Mouse (Mus musculus) layer of hippocampus, postnatal 36 days (tissue): ENCODE measurements around the gene Mettl7b. TPM values are rescaled to one million over a fixed set of nuclear protein-coding genes. Genes with fewer than 3 reads are reported as not detected.

ENCODE experiments used
- DNase-seq, 2 experiments: peaks; one replicate each; pipeline ENCODE4 v3.0.0; 2022
- total RNA-seq, 2 experiments: library from RNA; stranded (reverse); gene quantifications; 2 replicates each; pipeline ENCODE4 v1.2.3; 2021

Mettl7b gene
- total RNA-seq, 2 experiments from 2014 or later = not detected

- DNase-seq = peak in 1 of 2 experiments; percentile 32
Measured at GRCm38 (mm10) chr10:128945675-128946074, 15.1 kb downstream of the Mettl7b start.

- DNase-seq = no peak
Measured at GRCm38 (mm10) chr10:128940475-128941061, 20.2 kb downstream of the Mettl7b start.

DNA sequence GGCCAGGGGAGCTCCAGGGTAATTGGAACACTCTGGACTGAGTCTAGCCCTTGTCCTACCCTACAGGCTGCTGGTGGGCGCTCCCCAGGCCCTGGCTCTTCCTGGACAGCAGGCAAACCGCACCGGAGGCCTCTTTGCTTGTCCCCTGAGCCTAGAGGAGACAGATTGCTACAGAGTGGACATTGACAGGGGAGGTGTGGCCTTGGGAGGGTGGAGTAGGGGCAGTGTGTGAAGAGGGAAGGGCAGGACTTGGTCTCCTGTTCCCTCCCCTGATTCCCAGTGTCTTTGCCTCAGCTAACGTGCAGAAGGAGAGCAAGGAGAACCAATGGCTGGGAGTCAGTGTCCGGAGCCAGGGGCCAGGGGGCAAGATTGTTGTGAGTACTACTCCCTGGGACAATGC is 21.8 kb downstream of the Mettl7b start:
- no peak for DNase-seq

DNA sequence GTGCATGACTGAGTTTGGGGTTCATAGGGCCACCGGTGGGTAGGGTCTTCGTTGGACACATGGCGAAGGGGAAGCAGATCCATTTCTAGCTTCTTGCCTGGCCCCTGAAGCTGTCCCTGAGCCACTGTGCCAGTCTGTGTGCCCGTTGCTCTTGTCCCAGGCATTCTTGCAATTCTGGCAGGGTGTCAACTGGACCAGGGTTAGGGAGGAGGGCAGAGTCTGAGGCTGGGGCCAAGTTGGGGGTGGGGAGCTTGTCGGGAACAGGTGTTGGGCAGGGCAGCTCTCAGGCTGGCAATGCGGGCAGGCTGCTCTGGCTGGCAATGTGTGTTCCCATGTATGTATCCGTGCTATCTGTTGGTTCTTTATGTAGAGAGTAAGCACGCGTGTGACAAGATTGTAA is 22.3 kb downstream of the Mettl7b start:
- no peak for DNase-seq

- DNase-seq = no peak
Measured at GRCm38 (mm10) chr10:128937756-128938390, 22.9 kb downstream of the Mettl7b start.

GRCm38 (mm10) chr10:128935826-128936440 is 24.9 kb downstream of the Mettl7b start:
- DNase-seq = no peak

DNA sequence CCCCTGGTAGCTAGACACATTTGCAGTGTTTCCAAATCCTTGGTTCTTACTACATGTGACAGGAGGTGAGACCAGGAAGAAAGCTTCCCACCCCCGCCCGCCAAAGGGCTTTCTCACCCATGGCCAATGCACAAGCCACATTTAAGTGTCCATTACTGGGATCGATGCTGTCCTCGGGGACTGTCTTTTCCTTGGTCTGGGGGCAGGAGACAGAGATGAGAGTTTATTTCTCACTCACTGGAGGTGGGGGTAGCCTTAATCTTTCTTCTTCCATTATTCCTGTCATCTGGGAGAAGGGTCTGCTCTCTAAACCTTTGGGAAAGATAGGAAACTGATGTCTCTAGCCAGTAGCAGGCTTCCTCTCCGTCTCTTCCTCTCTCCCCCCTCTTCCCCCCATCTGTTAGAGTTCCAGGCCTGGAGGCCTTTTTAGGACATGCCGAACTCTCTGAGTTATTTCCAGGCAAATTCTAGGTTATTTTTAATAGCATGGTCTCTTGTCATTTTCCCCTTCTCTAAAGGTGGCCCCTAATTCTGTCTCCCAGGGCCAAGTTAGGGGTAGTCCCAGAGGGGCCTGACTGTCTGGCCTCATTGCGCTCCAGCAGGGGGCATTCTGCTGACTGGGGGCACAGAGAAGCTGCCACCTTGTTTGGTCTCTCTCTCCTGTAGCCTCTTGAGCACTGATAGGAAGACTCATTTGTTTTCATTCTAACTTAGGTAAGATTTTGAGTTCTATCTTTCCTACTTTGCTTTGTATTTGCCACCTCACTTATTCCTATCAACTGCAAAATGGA is 25.6 kb downstream of the Mettl7b start:
- no peak for DNase-seq

DNA sequence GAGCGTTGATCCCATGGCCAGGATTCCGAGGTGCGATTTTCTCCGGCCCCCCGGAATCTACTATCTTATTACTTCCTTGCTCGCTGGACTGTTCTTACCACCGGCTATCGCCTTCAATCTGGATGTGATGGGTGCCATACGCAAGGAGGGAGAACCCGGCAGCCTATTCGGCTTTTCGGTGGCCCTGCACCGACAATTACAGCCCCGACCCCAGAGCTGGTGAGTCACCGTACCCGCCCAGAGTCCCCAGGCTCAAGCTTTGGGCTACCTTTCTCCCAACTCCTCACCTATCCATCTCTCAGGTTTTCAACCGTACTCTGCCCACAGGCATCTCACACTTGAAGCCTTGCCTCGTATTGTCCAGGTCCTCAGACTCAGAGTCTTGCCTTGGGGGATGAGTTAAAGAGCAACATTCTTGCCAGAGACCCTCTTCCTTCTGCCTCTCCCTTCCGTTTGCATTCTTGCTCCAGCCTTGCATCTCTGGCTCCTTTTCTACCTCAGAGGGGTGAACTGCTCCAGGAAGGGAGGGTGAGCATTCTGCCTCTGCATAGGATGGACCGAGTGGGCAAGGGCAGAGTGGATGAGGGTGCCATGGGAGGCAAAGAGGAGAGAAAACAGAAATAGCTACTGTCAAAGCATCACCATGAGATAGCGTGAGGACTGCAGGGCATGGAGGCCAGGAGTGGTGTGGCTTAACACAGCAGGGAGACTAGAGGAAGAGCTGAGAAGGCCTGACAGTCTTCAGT is 26.6 kb downstream of the Mettl7b start:
- no peak for DNase-seq

DNA sequence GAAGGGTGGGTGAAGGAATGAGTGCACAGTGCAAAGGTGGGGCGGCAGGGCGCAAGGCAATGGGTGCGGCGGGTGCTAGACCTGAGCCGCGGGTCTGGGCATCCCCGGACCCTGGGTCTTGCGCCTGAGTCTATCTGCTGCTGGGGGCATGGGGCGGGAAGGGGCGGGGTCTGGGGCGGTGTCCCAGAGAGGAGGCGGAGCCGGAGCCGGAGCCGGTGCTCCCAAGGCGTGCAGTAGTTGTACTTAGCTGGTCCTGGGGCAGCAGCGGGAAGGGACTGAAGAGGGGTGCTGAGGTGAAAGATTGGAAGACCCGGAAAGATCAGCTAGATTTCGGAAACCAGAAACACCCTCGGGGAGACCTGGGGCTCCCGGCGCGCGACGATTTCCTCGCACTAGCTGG is 27.2 kb downstream of the Mettl7b start, which contains the start of gene Itga7:
Gene Itga7, plus strand, starts transcription at position 245 of the 400 bp plus-strand sequence.
- DNase-seq = no peak

DNA sequence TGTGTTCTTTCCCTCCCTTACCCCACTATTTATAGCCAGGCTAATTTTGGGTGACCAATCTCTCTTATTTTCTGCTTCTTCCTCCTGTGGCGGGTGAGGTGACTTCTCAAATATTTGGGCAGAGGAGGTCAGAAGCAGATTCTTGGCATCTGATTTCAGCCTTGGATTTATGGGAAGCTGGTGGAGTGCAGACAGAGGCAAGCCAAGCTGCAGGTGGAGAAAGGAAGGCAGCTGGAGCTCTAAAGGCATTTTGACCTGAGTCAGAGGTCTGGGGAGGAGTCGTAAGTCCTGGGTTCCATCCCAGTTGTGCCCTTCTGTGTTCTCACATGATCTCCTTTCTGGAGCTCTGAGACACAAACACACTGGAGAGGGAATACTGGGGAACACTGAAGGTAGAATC is 29.3 kb downstream of the Mettl7b start:
- no peak for DNase-seq

- no peak for DNase-seq
Measured at GRCm38 (mm10) chr10:128929638-128930378, 31.0 kb downstream of the Mettl7b start.

DNA sequence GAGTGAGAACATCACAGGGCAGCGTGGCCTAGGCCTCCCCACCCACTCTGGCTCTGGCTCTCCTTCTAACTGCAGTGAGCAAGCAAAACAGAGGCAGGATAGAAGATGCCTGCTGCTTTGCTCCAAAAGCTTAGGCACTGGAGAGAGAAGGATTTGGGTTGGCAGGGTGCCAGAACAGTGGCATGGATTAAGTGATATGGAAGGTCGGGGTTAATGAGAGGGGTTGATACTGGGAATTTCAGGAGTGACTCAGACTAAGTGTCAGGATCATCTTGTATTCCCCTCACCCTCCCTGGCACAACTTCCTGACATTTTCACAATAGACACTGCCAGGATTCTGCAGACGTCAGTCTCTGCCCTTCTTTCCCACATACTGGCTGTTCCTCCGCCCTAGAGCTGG is 32.4 kb downstream of the Mettl7b start:
- no peak for DNase-seq

DNA sequence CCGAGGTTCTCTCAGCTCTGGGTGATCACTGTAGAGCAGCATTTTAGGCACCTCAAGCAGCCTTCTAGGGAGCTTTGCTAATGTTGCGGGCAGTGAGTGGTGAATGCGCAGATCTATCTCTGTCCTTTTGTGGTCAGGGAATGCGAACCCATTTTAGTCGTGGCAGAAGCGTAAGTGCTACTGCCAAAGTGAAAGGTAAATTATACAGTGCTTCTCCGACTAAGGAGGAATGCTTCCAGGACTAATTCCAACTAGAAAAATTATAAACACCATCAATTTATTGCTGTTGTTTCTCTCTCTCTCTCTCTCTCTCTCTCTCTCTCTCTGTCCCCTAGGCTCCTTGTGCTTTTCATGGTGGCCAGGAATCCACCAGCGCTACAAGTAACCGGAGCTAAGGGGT is 36.9 kb downstream of the Mettl7b start, which contains the start of gene Bloc1s1:
Gene Bloc1s1, minus strand, starts transcription at position 101 of the 400 bp plus-strand sequence.
- no peak for DNase-seq

GRCm38 (mm10) chr10:128923013-128923691 is 37.6 kb downstream of the Mettl7b start:
- DNase-seq = peak; percentile 94 to 96

DNA sequence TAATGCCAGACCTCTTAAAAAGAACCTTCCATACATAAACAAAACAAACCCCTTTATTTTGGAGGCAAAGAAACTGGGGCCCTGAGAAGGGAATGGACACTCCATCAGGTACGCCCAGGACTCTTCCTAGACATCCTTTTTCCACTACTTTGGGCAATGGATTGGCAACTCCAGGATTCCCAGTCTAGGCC is 38.1 kb downstream of the Mettl7b start, which contains the start of gene Rdh5:
Gene Rdh5, minus strand, starts transcription at position 67 of the 191 bp plus-strand sequence.
- DNase-seq = no peak

- no peak for DNase-seq
Measured at GRCm38 (mm10) chr10:128921883-128922821, 38.6 kb downstream of the Mettl7b start.

DNA sequence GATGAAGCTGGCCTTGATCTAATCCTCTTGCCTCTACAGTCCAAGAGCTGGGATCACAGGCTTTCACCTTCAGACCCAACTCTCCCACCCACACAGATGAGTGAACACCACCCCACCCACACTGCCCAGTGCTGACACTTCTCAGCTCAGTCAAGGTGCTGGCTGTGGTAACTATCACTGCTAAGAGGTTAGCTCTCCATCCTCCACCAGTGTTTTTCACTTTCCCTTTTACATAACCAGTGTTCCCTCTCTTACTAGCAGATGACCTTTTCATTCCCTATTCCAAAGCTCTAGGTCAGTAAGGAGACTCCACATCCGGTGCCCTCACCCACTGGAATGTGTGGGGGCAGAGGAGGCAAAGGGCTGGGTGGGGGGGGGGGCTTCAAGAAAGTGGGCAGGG is 39.5 kb downstream of the Mettl7b start:
- no peak for DNase-seq

DNA sequence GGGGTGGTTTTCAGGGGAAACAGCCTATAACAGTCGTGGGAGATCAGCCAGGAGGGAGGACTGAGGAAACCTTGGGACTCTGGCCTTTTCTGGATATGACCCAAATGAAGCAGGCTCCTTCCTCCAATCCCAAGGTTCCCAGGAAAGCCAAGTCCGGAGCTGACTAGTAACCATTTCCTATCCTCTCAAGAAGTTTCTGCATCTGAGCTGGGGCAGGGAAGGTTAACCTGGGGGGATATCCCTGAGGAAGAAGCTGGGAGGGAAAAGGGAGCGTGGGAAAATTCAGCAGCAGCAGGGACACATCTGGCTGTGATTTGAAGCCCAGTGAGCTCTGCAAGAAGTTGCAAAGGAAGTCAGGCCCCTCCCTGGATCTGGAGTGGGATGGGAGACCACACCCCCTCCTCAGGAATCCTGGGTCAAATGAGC is 40.0 kb downstream of the Mettl7b start:
- no peak for DNase-seq

DNA sequence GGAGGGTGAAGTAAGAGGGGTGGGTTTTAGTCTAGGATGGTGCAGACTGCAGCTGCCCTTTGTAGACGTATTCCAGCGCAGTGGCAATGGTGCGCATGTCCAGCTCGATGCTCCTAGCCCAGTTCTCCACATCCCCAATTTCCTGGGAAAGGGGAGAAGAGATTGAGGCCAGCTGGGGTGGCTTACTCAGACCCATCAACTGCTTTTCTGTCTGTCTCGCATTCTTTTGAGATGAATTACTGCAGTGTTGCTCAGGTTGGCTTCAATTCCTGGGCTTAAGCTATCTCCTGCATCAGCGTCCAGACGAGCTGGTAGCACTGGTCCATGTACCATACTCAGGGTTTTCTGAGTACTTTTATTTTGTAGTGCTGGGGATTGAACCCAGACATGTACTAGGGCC is 40.8 kb downstream of the Mettl7b start:
- DNase-seq = no peak

GRCm38 (mm10) chr10:128919203-128919631 is 41.6 kb downstream of the Mettl7b start:
- no peak for DNase-seq
